Mouse (Mus musculus) olfactory bulb, adult 2 months (tissue): ENCODE data around the gene Plekhm1. TPM values are rescaled to one million over a fixed set of nuclear protein-coding genes. Genes with fewer than 3 reads are reported as not detected.

ENCODE experiments used
- H3K27ac ChIP-seq: fragments of 200-500 bp; 2 replicates; pipeline ENCODE4 v1.5.1; 2012; ENCODE audit warnings: low read depth, low read length; ENCODE audit not compliant: insufficient read depth
- H3K4me1 ChIP-seq: fragments of 200-500 bp; 2 replicates; pipeline ENCODE4 v1.6.1; 2012; ENCODE audit warnings: low read length; ENCODE audit not compliant: control insufficient read depth, insufficient read depth
- H3K4me3 ChIP-seq: fragments of 200-500 bp; 2 replicates; pipeline ENCODE4 v1.5.1; 2012; ENCODE audit warnings: mild to moderate bottlenecking, low read depth, low read length, moderate library complexity; ENCODE audit not compliant: insufficient read depth
- CTCF ChIP-seq: fragments of 200-500 bp; IDR thresholded peaks from 2 replicates; pipeline ENCODE4 v1.5.1; 2012; ENCODE audit warnings: low read depth, mild to moderate bottlenecking, low read length, moderate library complexity; ENCODE audit not compliant: insufficient read depth
- POLR2A ChIP-seq: fragments of 200-500 bp; IDR thresholded peaks from 2 replicates; pipeline ENCODE4 v1.6.1; 2012; ENCODE audit warnings: mild to moderate bottlenecking, low read depth, low read length, moderate library complexity; ENCODE audit not compliant: insufficient read depth
- WGBS: fragments of 180-500 bp; shearing (Covaris S2); methylation state at CpG from one replicate; pipeline ENCODE4 v1.1.7; 2018; 5-methylcytosine and 5-hydroxymethylcytosine counted together
- polyA plus RNA-seq: library from polyadenylated mRNA; stranded (reverse); fragments of >200 nt; gene quantifications from 2 replicates; pipeline ENCODE4 v1.2.4, GENCODE M21; 2012; ENCODE audit warnings: low replicate concordance; ENCODE audit not compliant: missing spikeins, insufficient read depth, insufficient read length

The Plekhm1 gene
- polyA plus RNA-seq, 1 experiment = not detected

GRCm38 (mm10) chr11:103381505-103381904 lies 31.0 kb downstream of the Plekhm1 start:
- H3K27ac ChIP-seq = peak overlapping the region; percentile 97
- 28% methylated on average over 7 of the region's 7 CpGs for WGBS

GRCm38 (mm10) chr11:103380460-103380859 lies 32.0 kb downstream of the Plekhm1 start:
- H3K4me3 ChIP-seq = no peak overlapping the region
- no peak for TF ChIP-seq CTCF
- TF ChIP-seq POLR2A = no peak
- 95% methylated on average over 5 of the region's 5 CpGs for WGBS

More at GRCm38 (mm10) chr11:103381505-103381904, 31.0 kb downstream of the Plekhm1 start:
- peaks cover 44% of the 10 kb centered on the region for H3K4me1 ChIP-seq
- no peak for TF ChIP-seq POLR2A
- TF ChIP-seq CTCF = no peak
- no peak overlapping the region for H3K4me3 ChIP-seq

GRCm38 (mm10) chr11:103378341-103378740 lies 34.1 kb downstream of the Plekhm1 start:
- no peak for TF ChIP-seq POLR2A
- no peak for TF ChIP-seq CTCF
- 65% methylated on average over 6 of the region's 6 CpGs for WGBS
- Histone ChIP-seq H3K4me1 (peaks cover 51% of the 10 kb centered on the region), H3K27ac (no peak overlapping the region), H3K4me3 (no peak overlapping the region)

More at GRCm38 (mm10) chr11:103380460-103380859, 32.0 kb downstream of the Plekhm1 start:
- Histone ChIP-seq H3K4me1 (peaks cover 44% of the 10 kb centered on the region), H3K27ac (peak overlapping the region; percentile 97)

- Histone ChIP-seq H3K27ac (no peak overlapping the region), H3K4me1 (peaks cover 52% of the 10 kb centered on the region), H3K4me3 (no peak overlapping the region)
- TF ChIP-seq CTCF (no peak), POLR2A (no peak)
- 72% methylated on average over 5 of the region's 5 CpGs for WGBS
Observed at GRCm38 (mm10) chr11:103375772-103376171, 36.7 kb downstream of the Plekhm1 start.

GRCm38 (mm10) chr11:103375258-103375657 lies 37.2 kb downstream of the Plekhm1 start:
- Histone ChIP-seq H3K4me3 (no peak overlapping the region), H3K4me1 (peaks cover 50% of the 10 kb centered on the region), H3K27ac (no peak overlapping the region)
- TF ChIP-seq CTCF (no peak), POLR2A (no peak)
- whole genome bisulfite sequencing = 75% methylated on average over 1 of the region's 1 CpGs

GRCm38 (mm10) chr11:103373922-103374321 lies 38.6 kb downstream of the Plekhm1 start:
- WGBS = 84% methylated on average over 9 of the region's 9 CpGs
- TF ChIP-seq POLR2A = no peak
- no peak for TF ChIP-seq CTCF
- peaks cover 43% of the 10 kb centered on the region for H3K4me1 ChIP-seq
- H3K27ac ChIP-seq = no peak overlapping the region
- H3K4me3 ChIP-seq = no peak overlapping the region

- H3K4me1 ChIP-seq = peaks cover 38% of the 10 kb centered on the region
- TF ChIP-seq POLR2A (no peak), CTCF (no peak)
- 35% methylated on average over 4 of the region's 4 CpGs for WGBS
- 0 out of 2 replicates have a peak overlapping the region, but pooled peaks have one; percentile 38 for H3K27ac ChIP-seq
- H3K4me3 ChIP-seq = no peak overlapping the region
Observed at GRCm38 (mm10) chr11:103372561-103372960, 39.9 kb downstream of the Plekhm1 start.

GRCm38 (mm10) chr11:103372068-103372467 lies 40.4 kb downstream of the Plekhm1 start:
- WGBS = 32% methylated on average over 3 of the region's 3 CpGs

GRCm38 (mm10) chr11:103371222-103371539 lies 41.3 kb downstream of the Plekhm1 start:
- 73% methylated on average over 3 of the region's 3 CpGs for WGBS
- no peak for TF ChIP-seq POLR2A
- no peak for TF ChIP-seq CTCF
- no peak overlapping the region for H3K27ac ChIP-seq
- H3K4me3 ChIP-seq = no peak overlapping the region
- H3K4me1 ChIP-seq = peaks cover 28% of the 10 kb centered on the region

More at GRCm38 (mm10) chr11:103372068-103372467, 40.4 kb downstream of the Plekhm1 start:
- H3K4me3 ChIP-seq = no peak overlapping the region
- peaks cover 35% of the 10 kb centered on the region for H3K4me1 ChIP-seq
- TF ChIP-seq POLR2A (no peak), CTCF (no peak)
- peak overlapping the region; percentile 38; the same call in 1 of the 2 replicates for H3K27ac ChIP-seq

- peaks cover 28% of the 10 kb centered on the region for H3K4me1 ChIP-seq
- no peak overlapping the region for H3K27ac ChIP-seq
- WGBS = 93% methylated on average over 9 of the region's 9 CpGs
- H3K4me3 ChIP-seq = no peak overlapping the region
- TF ChIP-seq POLR2A (no peak), CTCF (no peak)
Observed at GRCm38 (mm10) chr11:103370397-103371221, 41.9 kb downstream of the Plekhm1 start.
